Mouse (Mus musculus) kidney, adult 2 months (tissue): ENCODE measurements around the gene Maml3. TPM values are rescaled to one million over a fixed set of nuclear protein-coding genes. Genes with fewer than 3 reads are reported as not detected.

ENCODE experiments used
- DNase-seq: peaks from one replicate; pipeline ENCODE4 v3.0.0; 2021
- H3K27ac ChIP-seq: fragments of 200-500 bp; 2 replicates; pipeline ENCODE4 v1.5.1; 2012; ENCODE audit warnings: low read depth, low read length, control low read depth, inconsistent platforms; ENCODE audit not compliant: insufficient read depth
- H3K27me3 ChIP-seq: fragments of 200-500 bp; replicated peaks from 2 replicates; pipeline ENCODE4 v1.6.1; 2012; ENCODE audit warnings: mild to moderate bottlenecking, moderate library complexity, low read length, inconsistent platforms; ENCODE audit not compliant: control insufficient read depth, insufficient read depth
- H3K36me3 ChIP-seq: fragments of 200-500 bp; 2 replicates; pipeline ENCODE4 v1.6.1; 2012; ENCODE audit warnings: mild to moderate bottlenecking, moderate library complexity, low read length, inconsistent platforms; ENCODE audit not compliant: control insufficient read depth, insufficient read depth
- H3K4me1 ChIP-seq: fragments of 200-500 bp; 2 replicates; pipeline ENCODE4 v1.6.1; 2011; ENCODE audit warnings: low read length; ENCODE audit not compliant: control insufficient read depth, insufficient read depth
- H3K4me3 ChIP-seq: fragments of 200-500 bp; 2 replicates; pipeline ENCODE4 v1.5.1; 2011; ENCODE audit warnings: mild to moderate bottlenecking, low read depth, low read length, control low read depth; ENCODE audit not compliant: insufficient read depth
- CTCF ChIP-seq: fragments of 200-500 bp; conservative IDR thresholded peaks from 2 replicates; pipeline ENCODE4 v1.5.1; 2011; ENCODE audit warnings: low read depth, mild to moderate bottlenecking, control low read depth, low read length, moderate library complexity, mixed read lengths; ENCODE audit not compliant: insufficient read depth, insufficient read length
- POLR2A ChIP-seq: fragments of 200-500 bp; IDR thresholded peaks from one replicate; pipeline ENCODE4 v1.6.1; 2011; ENCODE audit warnings: low read depth, low read length, control low read depth
- WGBS: fragments of 180-500 bp; shearing (Covaris S2); methylation state at CpG from one replicate; pipeline ENCODE4 v1.1.7; 2018; 5-methylcytosine and 5-hydroxymethylcytosine counted together
- polyA plus RNA-seq: library from polyadenylated mRNA; depleted of rRNA; stranded (reverse); fragments of >200 nt; gene quantifications from 2 replicates; pipeline ENCODE4 v1.2.3, GENCODE M21; 2012

Gene Maml3
- polyA plus RNA-seq, 1 experiment = 3.6 TPM

DNA sequence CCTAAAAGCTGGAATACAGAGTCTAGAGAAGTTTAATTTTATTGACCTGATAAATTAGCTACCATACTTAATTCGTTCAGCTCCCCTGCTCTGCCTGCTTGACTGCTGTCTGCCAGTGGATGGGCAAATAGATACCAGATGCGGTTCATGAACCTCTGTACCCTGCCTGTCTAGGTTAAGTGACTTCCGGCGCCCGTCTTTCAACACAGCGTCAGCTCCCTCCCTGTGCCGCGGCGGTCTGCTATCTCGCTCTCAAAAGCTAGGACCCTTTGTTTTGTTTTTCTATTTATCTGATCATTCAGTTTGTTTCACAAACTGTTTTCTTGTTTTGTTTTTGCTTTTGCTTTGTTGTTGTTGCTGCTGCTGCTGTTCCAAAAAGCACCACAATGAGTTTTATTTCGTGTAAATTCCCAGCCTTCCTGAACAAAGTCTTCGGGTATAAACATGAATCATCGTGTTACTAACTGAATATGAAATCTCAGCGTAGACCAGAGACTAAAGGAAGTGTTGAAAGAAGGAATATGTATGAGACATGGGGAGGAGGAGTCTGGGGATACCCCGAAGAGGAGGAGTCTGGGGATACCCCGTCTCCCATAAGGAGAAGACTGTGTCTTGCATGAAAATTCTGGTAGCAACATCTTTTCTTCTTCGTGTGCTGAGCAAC lies 87.3 kb downstream of the Maml3 start:
- H3K36me3 ChIP-seq = no peaks in the 10 kb centered on the region
- WGBS = 43% methylated on average over 17 of the region's 17 CpGs
- H3K27ac ChIP-seq = no peak overlapping the region
- no peak for DNase-seq
- no peak overlapping the region for H3K4me3 ChIP-seq
- H3K4me1 ChIP-seq = no peaks in the 10 kb centered on the region
- TF ChIP-seq POLR2A = no peak
- TF ChIP-seq CTCF = no peak
- no peaks in the 10 kb centered on the region for H3K27me3 ChIP-seq

DNA sequence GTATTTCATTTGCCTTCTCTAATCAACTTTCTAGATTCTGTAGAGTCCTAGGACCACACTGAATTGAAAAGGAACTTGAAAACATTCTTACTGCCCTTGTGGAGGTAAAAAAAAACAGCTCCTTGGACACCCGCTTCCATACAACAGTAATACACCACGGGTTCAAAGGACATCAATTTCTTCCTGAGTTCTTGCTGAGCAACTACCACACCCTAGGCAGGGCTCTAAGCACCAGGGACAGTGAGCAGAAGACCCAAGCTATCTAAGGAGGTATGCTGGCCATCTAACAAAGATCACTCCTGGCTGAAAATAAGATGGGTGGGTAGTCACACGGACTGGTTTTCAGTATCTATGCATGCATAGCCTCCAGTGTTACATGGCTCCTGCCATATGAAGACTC lies 88.7 kb downstream of the Maml3 start:
- Histone ChIP-seq H3K36me3 (no peaks in the 10 kb centered on the region), H3K4me1 (no peaks in the 10 kb centered on the region), H3K27me3 (no peaks in the 10 kb centered on the region), H3K4me3 (no peak overlapping the region), H3K27ac (no peak overlapping the region)
- TF ChIP-seq CTCF (no peak), POLR2A (no peak)
- DNase-seq = no peak
- 86% methylated on average over 3 of the region's 3 CpGs for WGBS

DNA sequence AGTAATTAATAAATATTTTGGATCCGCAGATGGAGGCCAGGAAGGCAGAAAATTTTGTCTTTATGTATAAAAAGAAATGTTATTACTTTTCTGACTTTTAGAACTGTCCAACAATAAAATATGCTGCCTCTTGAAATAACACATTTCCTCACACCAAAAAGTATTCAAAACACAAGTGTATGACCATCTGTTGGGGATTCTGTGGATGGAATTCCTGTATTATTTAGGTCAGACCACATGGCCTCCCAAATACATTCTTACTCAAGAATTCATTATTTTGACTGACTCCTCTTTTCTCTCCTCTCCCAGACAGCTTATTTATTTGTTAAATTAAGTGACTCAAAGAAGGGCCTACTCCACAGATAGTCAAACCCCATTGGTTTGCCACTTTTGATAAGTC lies 89.3 kb downstream of the Maml3 start:
- DNase-seq = no peak
- Histone ChIP-seq H3K36me3 (no peaks in the 10 kb centered on the region), H3K27ac (no peak overlapping the region), H3K4me1 (no peaks in the 10 kb centered on the region), H3K27me3 (no peaks in the 10 kb centered on the region), H3K4me3 (no peak overlapping the region)
- 85% methylated on average over 1 of the region's 1 CpGs for WGBS
- TF ChIP-seq CTCF (no peak), POLR2A (no peak)

DNA sequence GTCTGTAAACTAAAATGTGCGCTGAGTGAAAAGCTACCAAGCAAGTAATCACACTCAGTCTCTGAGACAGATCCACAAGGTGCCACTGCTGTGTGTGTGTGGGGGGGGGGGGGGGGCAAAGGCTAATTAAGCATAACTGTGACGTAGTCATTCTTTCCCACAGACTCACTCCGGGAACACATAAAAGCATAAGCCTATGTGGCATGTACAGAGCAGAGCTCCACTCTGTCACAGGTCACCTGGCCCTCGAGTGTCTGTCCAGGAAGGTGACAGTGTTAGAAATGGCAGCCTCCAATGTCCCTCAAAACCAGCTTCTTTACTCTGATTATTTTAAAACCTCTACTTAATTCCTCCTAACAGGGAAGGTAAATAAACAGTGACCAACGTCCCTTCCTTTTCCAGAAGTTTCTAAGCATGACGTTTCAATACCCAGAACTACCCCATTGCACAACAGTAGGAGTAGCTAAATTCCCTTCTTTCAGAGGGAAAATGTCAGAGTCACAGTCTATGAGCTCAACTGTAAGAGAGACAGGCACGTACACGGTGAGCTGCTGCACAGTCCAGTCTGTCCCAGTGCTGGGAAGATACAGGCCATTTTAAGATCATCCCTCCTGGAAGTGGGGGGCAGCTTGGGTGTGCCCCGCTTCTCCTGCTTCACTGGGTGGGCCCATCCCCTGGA lies 93.7 kb downstream of the Maml3 start:
- no peak for DNase-seq
- H3K4me3 ChIP-seq = no peak overlapping the region
- no peaks in the 10 kb centered on the region for H3K36me3 ChIP-seq
- H3K4me1 ChIP-seq = no peaks in the 10 kb centered on the region
- WGBS = 64% methylated on average over 9 of the region's 9 CpGs
- TF ChIP-seq POLR2A (no peak), CTCF (no peak)
- H3K27me3 ChIP-seq = no peaks in the 10 kb centered on the region
- H3K27ac ChIP-seq = no peak overlapping the region

DNA sequence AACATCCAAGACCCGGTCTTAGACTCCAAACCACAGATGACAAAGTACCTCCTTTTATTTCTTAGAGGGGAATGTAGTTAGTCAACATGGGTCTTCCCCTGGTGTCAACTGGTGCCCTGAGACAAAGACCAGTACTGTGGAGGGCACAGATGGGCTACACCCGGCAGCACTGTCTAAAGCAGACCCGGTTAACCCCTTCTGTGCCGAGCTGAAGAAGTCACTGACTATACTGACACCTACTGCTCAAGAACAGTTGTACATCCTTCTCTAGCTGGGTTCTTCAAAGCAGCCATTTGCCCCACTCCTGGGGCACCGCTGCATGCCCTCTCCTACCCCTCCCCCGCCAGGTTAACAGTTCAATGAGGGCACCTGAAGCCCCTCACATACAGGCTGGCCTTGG lies 95.6 kb downstream of the Maml3 start:
- H3K27me3 ChIP-seq = no peaks in the 10 kb centered on the region
- H3K4me1 ChIP-seq = no peaks in the 10 kb centered on the region
- no peaks in the 10 kb centered on the region for H3K36me3 ChIP-seq
- TF ChIP-seq POLR2A (no peak), CTCF (no peak; the same call in 1 of the 2 replicates)
- DNase-seq = no peak
- H3K27ac ChIP-seq = no peak overlapping the region
- WGBS = 45% methylated on average over 6 of the region's 6 CpGs
- no peak overlapping the region for H3K4me3 ChIP-seq

- 4% methylated on average over 21 of the region's 21 CpGs for WGBS
- Histone ChIP-seq H3K27ac (no peak overlapping the region), H3K4me1 (no peaks in the 10 kb centered on the region), H3K36me3 (no peaks in the 10 kb centered on the region), H3K27me3 (no peaks in the 10 kb centered on the region), H3K4me3 (peak overlapping the region; percentile 57)
- peak; percentile 27 for DNase-seq
- TF ChIP-seq CTCF (no peak; the same call in 1 of the 2 replicates), POLR2A (no peak)
These were observed 97.1 kb downstream of the Maml3 start for GRCm38 (mm10) chr3:52007602-52008252.

- 30% methylated on average over 9 of the region's 9 CpGs for WGBS
- H3K4me3 ChIP-seq = peak overlapping the region; percentile 57
- H3K4me1 ChIP-seq = no peaks in the 10 kb centered on the region
- no peak for DNase-seq
- no peak for TF ChIP-seq POLR2A
- TF ChIP-seq CTCF = no peak
- no peaks in the 10 kb centered on the region for H3K36me3 ChIP-seq
- no peaks in the 10 kb centered on the region for H3K27me3 ChIP-seq
- no peak overlapping the region for H3K27ac ChIP-seq
These were observed 98.0 kb downstream of the Maml3 start for GRCm38 (mm10) chr3:52006721-52007330.
